Mouse (Mus musculus) hindbrain, embryonic 11.5 days (tissue): Measurements from ENCODE around the gene Lrrc71. TPM values are rescaled to one million over a fixed set of nuclear protein-coding genes. Genes with fewer than 3 reads are reported as not detected.

Experiments used
- ATAC-seq: fragments of 200-750 bp; cut with Nextera tagmentation; 2 replicates; pipeline ENCODE4 v1.8.0; 2017; ENCODE audit warnings: mild to moderate bottlenecking, moderate TSS enrichment, moderate library complexity; ENCODE audit not compliant: low FRiP score
- DNase-seq: peaks from one replicate; pipeline ENCODE4 v3.0.0-alpha.2; 2015; ENCODE audit warnings: low spot score
- H3K27ac ChIP-seq: fragments of 300-500 bp; sonication (generic); 2 replicates; pipeline ENCODE4 v1.5.1; 2014; ENCODE audit warnings: mild to moderate bottlenecking, low read depth, low read length
- H3K27me3 ChIP-seq: fragments of 300-500 bp; sonication (generic); 2 replicates; pipeline ENCODE4 v1.6.1; 2014; ENCODE audit warnings: mild to moderate bottlenecking, low read length, moderate library complexity, mixed read lengths; ENCODE audit not compliant: control insufficient read depth, insufficient read depth
- H3K36me3 ChIP-seq: fragments of 300-500 bp; sonication (generic); 2 replicates; pipeline ENCODE4 v1.6.1; 2014; ENCODE audit warnings: mild to moderate bottlenecking, low read length, moderate library complexity, mixed read lengths; ENCODE audit not compliant: control insufficient read depth, insufficient read depth
- H3K4me1 ChIP-seq: fragments of 300-500 bp; sonication (generic); replicated peaks from 2 replicates; pipeline ENCODE4 v1.6.1; 2014; ENCODE audit warnings: low read length, mixed read lengths; ENCODE audit not compliant: control insufficient read depth, insufficient read depth
- H3K4me2 ChIP-seq: fragments of 300-500 bp; sonication (generic); replicated peaks from 2 replicates; pipeline ENCODE4 v1.6.1; 2014; ENCODE audit warnings: mild to moderate bottlenecking, low read depth, low read length
- H3K4me3 ChIP-seq: fragments of 300-500 bp; sonication (generic); 2 replicates; pipeline ENCODE4 v1.5.1; 2014; ENCODE audit warnings: low read depth, low read length
- H3K9ac ChIP-seq: fragments of 300-500 bp; sonication (generic); 2 replicates; pipeline ENCODE4 v1.6.1; 2014; ENCODE audit warnings: low read depth, low read length
- H3K9me3 ChIP-seq: fragments of 300-500 bp; sonication (generic); 2 replicates; pipeline ENCODE4 v1.6.1; 2016; ENCODE audit warnings: low read length; ENCODE audit not compliant: control insufficient read depth
- WGBS: fragments of 180-500 bp; shearing (Covaris S2); extraction: QIAGEN DNeasy Blood & Tissue Kit; methylation state at CpG from one replicate; pipeline ENCODE4 v1.1.7; 2014; 5-methylcytosine and 5-hydroxymethylcytosine counted together
- polyA plus RNA-seq: library from polyadenylated mRNA; unstranded; fragments of >200 nt; fragmentation: Nextera tagmentation; extraction: Ambion mirVana; gene quantifications from 2 replicates; pipeline ENCODE4 v1.2.1, GENCODE M21; 2014

Lrrc71 gene
- polyA plus RNA-seq, 1 experiment from 2014 or later = 0.83 TPM

GRCm38 (mm10) chr3:87766284-87766667 lies 17.9 kb upstream of the Lrrc71 start:
- H3K27ac ChIP-seq = no peak overlapping the region
- H3K4me1 ChIP-seq = no peaks in the 10 kb centered on the region
- H3K4me3 ChIP-seq = no peak overlapping the region
- no peak overlapping the region for H3K9ac ChIP-seq
- no peak overlapping the region for H3K4me2 ChIP-seq
- ATAC-seq (no peak), DNase-seq (no peak)
- WGBS = 90% methylated on average over 3 of the region's 3 CpGs
- no peaks in the 10 kb centered on the region for H3K9me3 ChIP-seq
- H3K27me3 ChIP-seq = peaks cover 7% of the 10 kb centered on the region
- no peaks in the 10 kb centered on the region for H3K36me3 ChIP-seq

DNA sequence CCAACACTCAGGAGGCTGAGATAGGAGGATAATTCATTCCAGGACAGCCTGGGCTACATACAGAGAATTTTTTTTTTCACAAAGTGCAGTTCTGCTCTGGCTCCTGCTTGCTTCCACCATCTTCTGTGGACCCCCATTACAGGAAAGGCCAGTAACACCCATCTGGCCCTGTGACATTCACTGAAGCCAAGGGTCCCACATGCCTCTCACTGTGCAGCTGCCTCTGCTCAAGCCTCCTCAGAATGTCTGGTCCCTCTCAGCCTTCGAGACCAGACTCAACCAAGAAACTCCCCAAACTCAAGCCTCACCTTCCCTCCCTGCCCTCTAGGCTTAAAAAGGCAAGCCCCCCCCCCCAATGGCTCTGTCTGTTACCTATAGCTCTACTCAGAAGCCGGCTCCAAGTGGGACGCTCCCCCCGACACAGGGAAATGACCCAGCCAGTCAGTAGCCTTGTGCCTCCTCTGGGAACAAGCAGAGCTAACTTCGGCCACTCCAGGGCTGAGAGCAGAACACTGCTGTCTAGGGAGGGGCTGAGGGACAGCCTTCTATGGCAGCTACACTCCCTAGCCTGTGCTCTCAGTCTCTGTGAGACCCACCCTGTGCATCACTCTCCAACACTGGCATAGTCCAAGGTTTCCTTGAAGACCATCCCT lies 17.3 kb upstream of the Lrrc71 start:
- Histone ChIP-seq H3K4me1 (no peaks in the 10 kb centered on the region), H3K9me3 (no peaks in the 10 kb centered on the region), H3K27me3 (peaks cover 7% of the 10 kb centered on the region), H3K4me3 (no peak overlapping the region), H3K27ac (0 out of 2 replicates have a peak overlapping the region, but pooled peaks have one; percentile 11), H3K36me3 (no peaks in the 10 kb centered on the region), H3K4me2 (no peak overlapping the region), H3K9ac (no peak overlapping the region)
- no peak for ATAC-seq
- WGBS = 69% methylated on average over 5 of the region's 5 CpGs
- no peak for DNase-seq

DNA sequence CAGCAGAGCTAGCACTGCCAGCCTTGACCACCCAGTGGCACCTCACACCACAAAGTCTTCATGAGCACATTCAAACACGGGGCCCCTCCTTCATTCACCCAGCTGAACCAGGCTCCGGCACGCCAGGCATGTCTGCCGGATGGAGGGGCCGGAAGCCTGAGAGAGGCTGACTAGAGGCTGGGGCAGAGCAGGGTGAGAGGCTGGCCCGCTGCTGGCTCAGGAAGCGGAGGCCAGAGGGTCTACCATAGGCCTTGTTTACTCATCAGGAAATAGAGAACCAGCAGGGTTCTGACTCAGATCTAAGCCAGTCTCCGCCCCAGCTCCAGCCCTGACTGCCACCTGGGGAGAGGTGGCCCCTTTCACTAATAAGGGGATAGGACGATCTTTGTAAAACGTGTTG lies 16.7 kb upstream of the Lrrc71 start:
- Histone ChIP-seq H3K4me2 (0 out of 2 replicates have a peak overlapping the region, but pooled peaks have one; percentile 5), H3K4me3 (no peak overlapping the region), H3K27ac (0 out of 2 replicates have a peak overlapping the region, but pooled peaks have one; percentile 42), H3K9ac (no peak overlapping the region), H3K27me3 (peaks cover 7% of the 10 kb centered on the region), H3K4me1 (no peaks in the 10 kb centered on the region), H3K36me3 (no peaks in the 10 kb centered on the region), H3K9me3 (no peaks in the 10 kb centered on the region)
- 12% methylated on average over 10 of the region's 10 CpGs for WGBS
- ATAC-seq (no peak), DNase-seq (no peak)

- H3K9ac ChIP-seq = no peak overlapping the region
- ATAC-seq (no peak), DNase-seq (no peak)
- H3K27me3 ChIP-seq = peaks cover 7% of the 10 kb centered on the region
- peak overlapping the region; percentile 51; the same call in 1 of the 2 replicates for H3K27ac ChIP-seq
- H3K9me3 ChIP-seq = no peaks in the 10 kb centered on the region
- 36% methylated on average over 10 of the region's 10 CpGs for WGBS
- H3K4me2 ChIP-seq = no peak overlapping the region
- H3K36me3 ChIP-seq = no peaks in the 10 kb centered on the region
- H3K4me3 ChIP-seq = no peak overlapping the region
- no peaks in the 10 kb centered on the region for H3K4me1 ChIP-seq
These were observed 16.1 kb upstream of the Lrrc71 start for GRCm38 (mm10) chr3:87764506-87764905.

- no peak for DNase-seq
These were observed 15.4 kb upstream of the Lrrc71 start for GRCm38 (mm10) chr3:87763683-87764289.

GRCm38 (mm10) chr3:87763202-87763601 lies 14.8 kb upstream of the Lrrc71 start:
- WGBS = 67% methylated on average over 4 of the region's 4 CpGs
- H3K4me2 ChIP-seq = no peak overlapping the region
- H3K9me3 ChIP-seq = no peaks in the 10 kb centered on the region
- H3K4me3 ChIP-seq = no peak overlapping the region
- no peak overlapping the region for H3K9ac ChIP-seq
- peaks cover 2% of the 10 kb centered on the region; the same call in 1 of the 2 replicates for H3K27me3 ChIP-seq
- no peaks in the 10 kb centered on the region for H3K4me1 ChIP-seq
- H3K27ac ChIP-seq = 0 out of 2 replicates have a peak overlapping the region, but pooled peaks have one; percentile 2
- DNase-seq (no peak), ATAC-seq (no peak)
- no peaks in the 10 kb centered on the region for H3K36me3 ChIP-seq

More at GRCm38 (mm10) chr3:87763683-87764289, 15.4 kb upstream of the Lrrc71 start:
- Histone ChIP-seq H3K9ac (no peak overlapping the region), H3K27me3 (peaks cover 4% of the 10 kb centered on the region), H3K4me2 (peak overlapping the region; percentile 28), H3K4me3 (no peak overlapping the region), H3K36me3 (no peaks in the 10 kb centered on the region), H3K9me3 (no peaks in the 10 kb centered on the region), H3K27ac (peak overlapping the region; percentile 51; the same call in 1 of the 2 replicates), H3K4me1 (no peaks in the 10 kb centered on the region)
- no peak for ATAC-seq
- WGBS = 25% methylated on average over 15 of the region's 15 CpGs

GRCm38 (mm10) chr3:87761408-87762375 lies 13.3 kb upstream of the Lrrc71 start:
- no peak for DNase-seq
- 62% methylated on average over 20 of the region's 20 CpGs for WGBS

GRCm38 (mm10) chr3:87758641-87759040 lies 10.2 kb upstream of the Lrrc71 start:
- whole genome bisulfite sequencing = 36% methylated on average over 5 of the region's 5 CpGs
- H3K4me2 ChIP-seq = no peak overlapping the region
- no peak overlapping the region for H3K4me3 ChIP-seq
- H3K9me3 ChIP-seq = no peaks in the 10 kb centered on the region
- H3K36me3 ChIP-seq = no peaks in the 10 kb centered on the region
- H3K4me1 ChIP-seq = no peaks in the 10 kb centered on the region; the same call in 1 of the 2 replicates
- no peak for DNase-seq
- no peak overlapping the region for H3K9ac ChIP-seq
- H3K27me3 ChIP-seq = peaks cover 2% of the 10 kb centered on the region; the same call in 1 of the 2 replicates
- no peak overlapping the region for H3K27ac ChIP-seq
- ATAC-seq = no peak

More at GRCm38 (mm10) chr3:87761408-87762375, 13.3 kb upstream of the Lrrc71 start:
- H3K9me3 ChIP-seq = no peaks in the 10 kb centered on the region
- no peak overlapping the region for H3K4me3 ChIP-seq
- no peak overlapping the region for H3K9ac ChIP-seq
- no peaks in the 10 kb centered on the region for H3K4me1 ChIP-seq
- H3K36me3 ChIP-seq = no peaks in the 10 kb centered on the region
- H3K27ac ChIP-seq = no peak overlapping the region; the same call in 1 of the 2 replicates
- peaks cover 2% of the 10 kb centered on the region; the same call in 1 of the 2 replicates for H3K27me3 ChIP-seq
- no peak for ATAC-seq
- H3K4me2 ChIP-seq = no peak overlapping the region
